Mouse (Mus musculus) gastrocnemius, adult 8-10 months (tissue): Measurements from ENCODE around the gene Apol7a. TPM values are rescaled to one million over a fixed set of nuclear protein-coding genes. Genes with fewer than 3 reads are reported as not detected.

ENCODE experiments used
- DNase-seq, 2 experiments: peaks; one replicate each; pipeline ENCODE4 v3.0.0; 2022; ENCODE audit warnings: low spot score in 2 of 2
- total RNA-seq, 4 experiments: library from RNA; stranded (reverse); gene quantifications; 2 replicates each; pipeline ENCODE4 v1.2.4; 2022

The Apol7a gene
- total RNA-seq, 4 experiments from 2014 or later = 0.80 to 1.6 (median 1.3) TPM

DNA sequence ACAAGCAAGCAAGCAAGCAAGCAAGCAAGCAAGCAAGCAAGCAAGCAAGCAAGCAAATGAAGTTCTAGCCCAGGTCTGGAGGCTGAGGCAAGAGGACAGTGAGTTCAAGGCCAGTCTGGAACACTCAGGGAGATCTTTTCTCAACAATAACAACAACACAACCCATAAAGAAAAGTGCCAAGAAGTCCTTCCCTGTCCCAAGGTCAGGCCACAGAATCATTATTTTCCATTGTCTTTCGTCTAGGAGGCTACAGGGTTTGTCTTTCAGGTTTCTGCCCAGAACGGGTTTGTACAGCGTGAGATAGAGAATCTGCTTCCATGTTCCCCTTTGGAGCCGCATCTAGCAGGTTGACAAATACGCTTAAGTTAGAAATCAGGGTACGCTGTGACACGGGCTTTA is 48.8 kb downstream of the Apol7a start:
- DNase-seq = no peak

DNA sequence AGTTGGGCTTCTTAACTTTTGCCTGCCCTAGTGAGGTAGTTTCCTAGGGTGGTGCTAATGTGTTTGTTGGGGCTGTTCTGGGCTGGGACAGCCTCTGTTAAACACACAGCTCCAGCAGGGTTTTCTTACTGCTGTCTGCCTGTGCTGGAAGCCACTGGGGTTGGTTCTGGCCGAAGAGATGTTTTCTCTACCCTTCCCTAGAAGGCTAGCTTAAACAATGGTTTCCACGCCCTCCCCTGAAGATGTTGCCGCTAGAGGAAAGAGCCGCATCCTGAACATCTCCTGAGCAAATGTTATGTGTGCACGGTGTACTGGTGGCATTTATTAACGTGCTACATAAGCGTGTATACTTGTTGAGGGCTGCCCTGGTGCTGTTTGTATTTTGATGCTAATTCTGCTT is 50.8 kb downstream of the Apol7a start:
- no peak for DNase-seq

DNA sequence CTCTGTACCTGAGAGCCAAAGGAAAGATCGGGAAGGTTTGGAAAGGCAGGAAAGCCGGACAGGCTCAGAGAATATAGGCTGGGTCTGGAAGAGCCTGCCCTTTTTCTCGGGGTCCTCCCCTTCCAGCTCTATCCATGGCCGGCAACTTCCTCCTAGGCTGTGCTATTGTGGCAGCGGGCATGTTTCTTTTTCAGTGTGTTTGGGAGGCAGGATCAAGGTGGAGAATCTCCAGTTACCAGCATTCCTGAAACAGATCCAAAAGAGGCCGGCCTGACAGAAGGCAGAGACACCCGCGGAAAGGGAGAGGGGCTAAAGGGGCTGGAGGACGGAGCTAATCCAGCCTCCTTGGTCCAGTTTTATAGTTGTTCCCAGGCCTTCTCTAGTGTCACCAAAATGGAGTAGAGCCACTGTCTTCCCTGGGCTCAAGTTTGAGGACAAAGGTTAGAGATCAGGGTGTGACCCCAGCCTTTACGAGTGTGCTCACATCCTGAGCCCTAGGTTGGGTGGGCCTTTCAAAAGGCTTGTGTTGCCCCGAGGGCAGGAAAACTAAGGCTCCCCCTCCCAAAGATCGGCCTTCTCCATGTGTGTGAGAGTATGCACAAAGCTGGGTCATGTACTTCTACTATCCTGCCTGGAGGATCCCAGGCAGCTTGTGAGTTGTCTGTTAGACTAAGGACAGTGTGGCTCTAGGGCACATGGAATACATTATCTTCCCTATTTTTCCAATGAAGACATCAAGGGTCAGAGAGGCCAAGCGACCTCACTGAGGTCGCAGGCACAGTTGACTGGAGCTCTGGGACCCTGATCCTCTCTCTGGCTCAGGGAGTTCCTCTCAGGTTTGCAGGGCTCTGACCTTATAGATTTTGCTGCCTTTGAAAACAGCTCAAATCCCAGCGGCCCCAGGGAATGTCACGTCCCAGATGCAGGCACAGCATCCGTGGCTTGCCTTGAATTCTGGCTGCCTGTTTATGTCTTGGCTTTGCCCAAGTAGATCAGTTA is 54.5 kb downstream of the Apol7a start:
- DNase-seq = no peak

DNA sequence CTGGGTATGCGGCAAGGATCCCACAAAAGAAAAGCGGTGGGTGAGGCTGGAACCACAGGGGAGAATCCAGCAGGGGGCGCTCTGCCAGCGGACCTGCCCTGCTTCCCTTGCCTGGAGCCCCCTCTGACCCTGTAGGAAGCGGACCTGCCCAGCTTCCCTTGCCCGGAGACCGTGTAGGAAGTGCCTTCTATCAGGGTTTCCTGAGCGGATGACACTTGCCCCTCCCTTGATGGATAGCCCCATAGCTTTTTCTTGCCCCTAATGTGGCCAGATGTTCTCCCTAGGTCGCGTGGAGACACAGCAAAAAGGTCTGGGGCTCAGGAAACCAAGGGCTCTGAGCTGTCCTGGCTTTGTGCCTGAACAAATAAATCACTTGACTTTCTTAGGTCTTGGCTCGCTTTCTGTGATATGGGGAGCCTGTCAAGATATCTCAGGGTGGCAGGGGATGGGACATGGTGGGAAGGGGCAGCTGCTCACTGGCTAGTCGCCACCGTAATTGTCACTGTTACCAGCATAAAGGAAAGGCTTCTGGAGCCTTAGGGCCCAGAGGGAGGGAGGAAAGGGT is 55.3 kb downstream of the Apol7a start:
- peak; percentile 64 to 76 for DNase-seq

DNA sequence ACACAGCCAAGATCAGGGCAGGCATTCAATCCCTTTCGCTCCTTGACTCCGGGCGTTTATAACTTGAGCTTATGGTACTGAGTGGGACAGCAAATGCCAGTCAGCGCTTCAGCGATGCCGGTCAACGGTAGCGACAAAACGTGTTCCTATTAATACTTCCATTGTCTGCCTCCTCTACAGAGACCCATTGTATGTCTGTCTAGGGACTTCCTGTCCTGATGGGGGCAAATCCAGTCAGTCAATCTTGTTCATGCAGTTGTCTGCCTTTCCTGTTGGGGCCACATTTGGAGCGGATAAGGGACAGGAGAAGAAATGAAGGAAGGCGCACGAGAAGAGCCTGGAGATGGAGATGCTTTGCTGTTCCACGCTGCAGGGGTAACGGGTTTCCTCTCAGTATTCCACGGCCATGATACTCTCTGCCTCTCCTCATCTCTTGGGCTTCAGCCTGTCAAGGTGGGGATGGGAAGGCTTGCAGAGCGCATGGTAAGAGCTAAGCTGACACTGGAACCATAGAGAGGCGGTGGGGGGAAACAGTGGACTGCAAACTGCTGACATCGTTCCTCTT is 55.9 kb downstream of the Apol7a start:
- no peak for DNase-seq

DNA sequence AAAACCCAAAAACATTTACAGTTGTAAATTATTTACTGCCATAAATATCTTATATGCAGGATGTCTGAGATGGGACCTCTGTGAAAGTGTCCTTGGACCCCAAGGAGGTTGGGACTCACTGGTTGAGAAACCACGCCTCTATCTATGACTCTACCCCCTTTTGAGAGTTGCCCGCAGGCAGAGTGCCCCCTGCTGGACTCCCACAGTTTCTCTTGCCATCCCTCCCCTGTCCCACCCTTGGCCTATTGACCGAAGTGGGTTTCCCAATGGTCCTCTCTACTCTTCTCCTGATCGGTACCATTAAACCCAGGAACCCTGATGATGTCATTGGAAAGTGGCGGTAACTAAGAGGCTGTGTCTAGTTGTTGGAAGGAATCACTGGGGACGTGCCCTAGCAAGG is 56.9 kb downstream of the Apol7a start:
- no peak for DNase-seq

DNA sequence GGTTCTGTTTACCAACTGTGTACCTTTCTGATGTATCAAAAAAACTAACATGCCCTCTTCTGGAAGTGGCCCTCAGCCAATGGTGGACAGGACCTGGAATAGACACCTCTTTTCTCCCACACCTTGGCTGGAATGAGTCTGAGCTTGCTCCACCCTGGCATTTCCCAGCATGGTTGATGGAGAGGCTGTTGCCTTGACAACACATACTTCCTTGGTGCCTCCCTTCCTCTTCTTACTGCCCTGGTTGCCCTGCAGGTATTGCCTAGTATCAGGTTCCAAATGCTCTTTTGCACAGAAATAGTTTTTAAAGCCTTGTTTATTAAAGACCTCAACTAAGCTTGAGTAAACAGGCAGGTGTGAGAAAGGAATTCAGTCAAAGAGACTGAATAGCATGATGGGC is 58.3 kb downstream of the Apol7a start:
- DNase-seq = no peak

DNA sequence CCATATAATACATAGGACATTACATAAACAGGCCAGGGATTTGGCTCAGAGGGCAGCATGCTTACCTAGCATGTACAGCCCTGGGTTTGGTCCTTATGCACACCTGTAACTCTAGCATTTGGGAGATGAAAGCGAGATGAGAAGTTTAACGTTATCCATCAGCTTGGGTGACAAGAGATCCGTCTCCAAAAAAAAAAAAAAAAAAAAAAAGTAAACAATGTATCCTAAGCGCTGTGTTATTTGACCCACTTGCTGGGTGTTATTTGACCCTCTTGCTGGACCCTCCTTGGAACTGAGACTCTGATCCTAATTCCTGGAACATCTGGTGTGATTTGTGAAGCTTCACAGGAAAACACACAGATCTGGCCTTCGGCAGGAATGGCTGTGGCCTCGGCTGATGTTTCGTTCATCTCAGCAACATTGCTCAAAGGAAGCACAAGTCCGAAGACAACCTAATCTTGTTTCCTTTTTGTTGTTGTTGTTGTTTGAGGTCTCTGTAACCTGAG is 59.9 kb downstream of the Apol7a start:
- no peak for DNase-seq

DNA sequence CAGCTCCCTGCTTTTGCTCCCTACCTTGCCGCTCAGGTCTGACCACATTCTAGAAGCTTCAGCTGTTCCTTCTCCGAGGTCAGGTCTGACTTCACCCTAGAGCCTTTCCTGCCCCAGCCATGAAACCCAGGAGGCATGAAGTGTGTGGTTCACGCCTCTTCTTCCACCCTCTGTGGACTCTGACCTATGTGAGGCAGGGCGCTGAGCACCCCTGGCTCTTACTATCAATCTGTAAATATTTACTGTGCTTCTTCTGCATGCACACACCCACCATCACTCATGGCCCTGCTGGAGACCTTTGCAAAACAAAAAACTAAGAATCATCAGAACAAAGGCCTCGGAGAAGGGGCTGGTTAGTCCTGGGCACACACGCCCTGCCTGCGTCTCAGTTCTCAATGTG is 60.5 kb downstream of the Apol7a start:
- no peak for DNase-seq

Other genes starting within 250 kb of the Apol7a start
- gene Rbfox2, start 92.1 kb downstream of the Apol7a start, total RNA-seq = 10 to 100 TPM; 40.8 to 56.7 (median 46.9) TPM
- under 1 TPM in 1 of 4 experiments, not detected in 3; 0.18 TPM for gene Apol9a, start 12.0 kb upstream of the Apol7a start, total RNA-seq
- gene Apol7b, start 48.4 kb upstream of the Apol7a start, total RNA-seq = under 1 TPM in 3 of 4 experiments, not detected in 1; 0.25 to 0.65 (median 0.31) TPM
- gene Apol10a, start 77.9 kb upstream of the Apol7a start, total RNA-seq = not detected
- gene Apol11a, start 109.2 kb upstream of the Apol7a start, total RNA-seq = not detected
- not detected for gene Apol7c, start 134.2 kb upstream of the Apol7a start, total RNA-seq
- gene 1700025B11Rik, start 162.8 kb upstream of the Apol7a start, total RNA-seq = not detected
- gene Apol10b, start 197.0 kb upstream of the Apol7a start, total RNA-seq = under 1 TPM; 0.17 to 0.88 (median 0.53) TPM
- not detected for gene Gm36245, start 200.1 kb upstream of the Apol7a start, total RNA-seq
- gene Apol11b, start 244.2 kb upstream of the Apol7a start, total RNA-seq = under 1 TPM in 1 of 4 experiments, not detected in 3; 0.13 TPM